Mouse (Mus musculus): ENCODE measurements around the gene Vav1. TPM values are rescaled to one million over a fixed set of nuclear protein-coding genes. Genes with fewer than 3 reads are reported as not detected.
"Not testable (repeated sequence)": the region's sequence is repeated elsewhere in the genome, so short reads cannot be mapped to it uniquely, and the experiment has no call there.

The Vav1 gene
- total RNA-seq, 2 experiments from 2014 or later, result 1.0 to 1.4 TPM

GRCm38 (mm10) chr17:57253306-57253705, 25.6 kb upstream of the Vav1 start:
- no peak for DNase-seq

- DNase-seq, result no peak
Measured at GRCm38 (mm10) chr17:57255354-57255753, 23.5 kb upstream of the Vav1 start.

- no peak for DNase-seq
Measured at GRCm38 (mm10) chr17:57256921-57257485, 21.9 kb upstream of the Vav1 start.

- DNase-seq, result no peak
Measured at GRCm38 (mm10) chr17:57258191-57258590, 20.7 kb upstream of the Vav1 start.

- DNase-seq, result no peak
Measured at GRCm38 (mm10) chr17:57259742-57260141, 19.2 kb upstream of the Vav1 start.

GRCm38 (mm10) chr17:57260351-57260750, 18.5 kb upstream of the Vav1 start:
- no peak for DNase-seq

- DNase-seq, result no peak
Measured at GRCm38 (mm10) chr17:57261286-57261685, 17.6 kb upstream of the Vav1 start.

GRCm38 (mm10) chr17:57261796-57262195, 17.1 kb upstream of the Vav1 start:
- no peak for DNase-seq

GRCm38 (mm10) chr17:57262901-57263550, 15.9 kb upstream of the Vav1 start:
- DNase-seq, result no peak

- no peak for DNase-seq
Measured at GRCm38 (mm10) chr17:57264164-57264563, 14.7 kb upstream of the Vav1 start.

GRCm38 (mm10) chr17:57264972-57265945, 13.6 kb upstream of the Vav1 start:
- DNase-seq, result peak; percentile 75

- no peak for DNase-seq
Measured at GRCm38 (mm10) chr17:57267556-57268126, 11.3 kb upstream of the Vav1 start.

GRCm38 (mm10) chr17:57271301-57271700, 7.6 kb upstream of the Vav1 start:
- DNase-seq, result no peak

- DNase-seq, result no peak
Measured at GRCm38 (mm10) chr17:57273846-57274245, 5.1 kb upstream of the Vav1 start.

- DNase-seq, result no peak
Measured at GRCm38 (mm10) chr17:57274686-57275085, 4.2 kb upstream of the Vav1 start.

- peak; percentile 88 for DNase-seq
Measured at GRCm38 (mm10) chr17:57275111-57275996, 3.5 kb upstream of the Vav1 start.

- DNase-seq, result no peak
Measured at GRCm38 (mm10) chr17:57275997-57276351, 2.9 kb upstream of the Vav1 start.

- peak; percentile 74 for DNase-seq
Measured at GRCm38 (mm10) chr17:57276634-57277121, 2.2 kb upstream of the Vav1 start.

GRCm38 (mm10) chr17:57277598-57278261, 1.2 kb upstream of the Vav1 start:
- not testable (repeated sequence) for DNase-seq

- DNase-seq, result no peak
Measured at GRCm38 (mm10) chr17:57278537-57278936, 363 bp upstream of the Vav1 start.

GRCm38 (mm10) chr17:57279591-57280224, 808 bp downstream of the Vav1 start:
- DNase-seq, result no peak
